Mouse (Mus musculus): ENCODE measurements around the gene Bsn. TPM values are rescaled to one million over a fixed set of nuclear protein-coding genes. Genes with fewer than 3 reads are reported as not detected.

Gene Bsn
- polyA plus RNA-seq, 1 experiment: 0.56 TPM

DNA sequence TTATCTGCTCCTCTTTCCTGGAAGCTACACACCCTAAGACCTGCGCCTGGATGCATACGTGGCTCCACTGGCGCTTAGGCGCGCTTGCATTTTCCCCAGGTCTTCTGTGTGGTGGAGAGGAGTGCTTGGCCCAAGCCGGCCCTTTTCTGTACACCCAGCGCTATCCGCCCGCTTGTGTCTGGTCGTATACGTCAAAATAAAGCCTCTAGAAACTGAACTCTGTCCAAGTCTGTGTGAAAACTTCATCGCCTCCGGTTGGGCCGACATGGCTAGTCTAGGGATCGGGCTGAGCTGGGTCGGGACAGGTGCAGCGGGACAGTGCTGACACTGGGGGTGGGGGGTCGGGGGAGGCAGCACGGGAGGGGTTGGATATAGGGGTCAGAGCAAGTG, 141.6 kb downstream of the Bsn start:
- Histone ChIP-seq H3K36me3 (ENCODE audit: control insufficient read depth, insufficient read depth) (no peaks in the 10 kb centered on the region), H3K4me2 (ENCODE audit: low read depth) (peak overlapping the region; percentile 88), H3ac (ENCODE audit: control insufficient read depth, insufficient read length) (peak overlapping the region; percentile 32), H3K27me3 (ENCODE audit: control insufficient read depth, insufficient read depth, insufficient read length) (no peaks in the 10 kb centered on the region), H3K79me2 (ENCODE audit: control insufficient read depth, insufficient read depth) (peaks cover 7% of the 10 kb centered on the region), H3K4me3 (peak overlapping the region; percentile 77)
- TF ChIP-seq REST (IDR thresholded peaks at IDR 0.05; ENCODE audit: insufficient read depth, insufficient read length) (no peak), TCF12 (IDR thresholded peaks at IDR 0.05; ENCODE audit: insufficient read depth, poor library complexity, severe bottlenecking) (no peak), TCF3 (IDR thresholded peaks at IDR 0.05; ENCODE audit: insufficient read length, low read depth) (no peak), E2F4 (IDR thresholded peaks at IDR 0.05; ENCODE audit: insufficient read depth) (no peak)

DNA sequence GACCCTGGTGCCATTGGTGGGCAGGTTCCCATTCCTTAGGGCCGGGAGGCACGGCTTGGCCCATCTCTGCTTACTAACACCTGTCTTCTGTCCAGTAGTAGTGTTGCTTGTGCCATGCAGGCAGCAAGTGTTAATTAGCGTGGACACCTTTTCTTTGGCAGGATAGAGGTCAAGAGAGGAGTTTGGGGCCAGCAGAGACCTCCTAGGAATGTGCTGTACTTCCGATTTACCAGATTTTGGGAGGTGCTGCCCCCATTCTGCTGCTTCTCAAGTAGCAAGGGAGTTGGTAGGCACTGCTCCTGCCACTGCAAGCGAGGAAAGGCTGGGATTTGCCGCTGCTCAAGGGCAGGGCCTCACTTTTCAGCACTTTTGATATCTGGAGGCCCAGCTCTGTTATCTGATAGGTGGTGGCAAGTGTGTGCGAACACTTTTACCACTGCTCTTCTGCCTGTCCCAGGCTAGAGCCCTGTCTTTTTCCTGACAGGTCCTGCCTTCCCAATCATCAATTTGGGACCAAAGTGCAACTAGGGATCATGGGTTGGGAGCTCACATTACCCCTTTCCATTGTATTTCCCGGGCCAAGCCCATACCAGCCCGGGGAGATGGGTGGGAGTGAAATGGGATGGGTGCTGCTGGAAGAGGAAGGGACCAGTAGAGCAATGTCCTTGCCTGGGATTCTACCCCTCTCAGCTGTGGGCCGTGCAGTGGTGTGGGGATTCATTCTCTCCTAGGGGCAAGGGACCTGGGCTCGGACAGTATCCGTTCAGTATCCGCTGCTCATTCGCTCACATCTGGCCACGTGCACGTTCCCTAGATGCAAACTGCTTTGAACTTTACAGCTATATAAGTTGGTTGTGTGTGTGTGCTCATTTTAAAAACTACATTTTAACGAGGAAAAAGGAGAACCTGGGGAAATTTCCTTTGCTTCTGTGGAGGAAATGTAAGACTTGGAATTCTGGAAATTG, 142.3 kb downstream of the Bsn start:
- Histone ChIP-seq H3K79me2 (ENCODE audit: control insufficient read depth, insufficient read depth) (peaks cover 7% of the 10 kb centered on the region), H3K27me3 (ENCODE audit: control insufficient read depth, insufficient read depth, insufficient read length) (no peaks in the 10 kb centered on the region), H3K4me3 (peak overlapping the region; percentile 77), H3K36me3 (ENCODE audit: control insufficient read depth, insufficient read depth) (no peaks in the 10 kb centered on the region), H3ac (ENCODE audit: control insufficient read depth, insufficient read length) (no peak overlapping the region), H3K4me2 (ENCODE audit: low read depth) (peak overlapping the region; percentile 88)
- TF ChIP-seq SRF (IDR thresholded peaks at IDR 0.05; ENCODE audit: control insufficient read depth, insufficient read length, low read depth): no peak
- no peak for TF ChIP-seq REST (IDR thresholded peaks at IDR 0.05; ENCODE audit: insufficient read depth, insufficient read length)
- no peak for TF ChIP-seq MAX (IDR thresholded peaks at IDR 0.05; ENCODE audit: low read depth)
- no peak for TF ChIP-seq POLR2AphosphoS2 (IDR thresholded peaks at IDR 0.05; ENCODE audit: insufficient read length, low read depth)
- TF ChIP-seq CEBPB (IDR thresholded peaks at IDR 0.05; ENCODE audit: insufficient read depth, poor library complexity, severe bottlenecking): no peak

- no peak overlapping the region for H3K4me3 ChIP-seq
- H3K36me3 ChIP-seq (ENCODE audit: control insufficient read depth, insufficient read depth): no peaks in the 10 kb centered on the region
- no peaks in the 10 kb centered on the region for H3K27me3 ChIP-seq (ENCODE audit: control insufficient read depth, insufficient read depth, insufficient read length)
- H3ac ChIP-seq (ENCODE audit: control insufficient read depth, insufficient read length): no peak overlapping the region
- TF ChIP-seq E2F4 (IDR thresholded peaks at IDR 0.05; ENCODE audit: insufficient read depth) (no peak), SRF (IDR thresholded peaks at IDR 0.05; ENCODE audit: control insufficient read depth, insufficient read length, low read depth) (no peak), POLR2AphosphoS2 (IDR thresholded peaks at IDR 0.05; ENCODE audit: insufficient read length, low read depth) (no peak)
- H3K4me2 ChIP-seq (ENCODE audit: low read depth): no peak overlapping the region
- H3K79me2 ChIP-seq (ENCODE audit: control insufficient read depth, insufficient read depth): peaks cover 7% of the 10 kb centered on the region
These were observed 143.6 kb downstream of the Bsn start for GRCm38 (mm10) chr9:108046582-108046981.

Other genes starting within 250 kb of the Bsn start
- gene Traip, start 240.2 kb downstream of the Bsn start, polyA plus RNA-seq (2012; fragmentation: generic; extraction: Trizol): 4.7 TPM
- gene Uba7, start 214.9 kb downstream of the Bsn start, polyA plus RNA-seq (2012; fragmentation: generic; extraction: Trizol): 1.2 TPM
- gene Gm20661, start 207.3 kb downstream of the Bsn start, polyA plus RNA-seq (2012; fragmentation: generic; extraction: Trizol): not detected
- 1.1 TPM for gene Inka1, start 204.5 kb downstream of the Bsn start, polyA plus RNA-seq (2012; fragmentation: generic; extraction: Trizol)
- not detected for gene Cdhr4, start 197.9 kb downstream of the Bsn start, polyA plus RNA-seq (2012; fragmentation: generic; extraction: Trizol)
- 0.82 TPM for gene Gm20662, start 194.0 kb downstream of the Bsn start, polyA plus RNA-seq (2012; fragmentation: generic; extraction: Trizol)
- gene Ip6k1, start 187.9 kb downstream of the Bsn start, polyA plus RNA-seq (2012; fragmentation: generic; extraction: Trizol): 34.4 TPM
- gene Gmppb, start 141.1 kb downstream of the Bsn start, polyA plus RNA-seq (2012; fragmentation: generic; extraction: Trizol): 32.0 TPM
- 1.8 TPM for gene Amigo3, start 137.2 kb downstream of the Bsn start, polyA plus RNA-seq (2012; fragmentation: generic; extraction: Trizol)
- 0.65 TPM for gene Mst1, start 109.9 kb downstream of the Bsn start, polyA plus RNA-seq (2012; fragmentation: generic; extraction: Trizol)
- gene Rnf123, start 107.0 kb downstream of the Bsn start, polyA plus RNA-seq (2012; fragmentation: generic; extraction: Trizol): 33.4 TPM
- 59.0 TPM for gene Apeh, start 95.8 kb downstream of the Bsn start, polyA plus RNA-seq (2012; fragmentation: generic; extraction: Trizol)
- 195 TPM for gene Dag1, start 73.6 kb upstream of the Bsn start, polyA plus RNA-seq (2012; fragmentation: generic; extraction: Trizol)
- 37.9 TPM for gene Nicn1, start 100.0 kb upstream of the Bsn start, polyA plus RNA-seq (2012; fragmentation: generic; extraction: Trizol)
- 2.1 TPM for gene Amt, start 106.5 kb upstream of the Bsn start, polyA plus RNA-seq (2012; fragmentation: generic; extraction: Trizol)
- 306 TPM for gene Rhoa, start 115.7 kb upstream of the Bsn start, polyA plus RNA-seq (2012; fragmentation: generic; extraction: Trizol)
- 29.8 TPM for gene Tcta, start 115.8 kb upstream of the Bsn start, polyA plus RNA-seq (2012; fragmentation: generic; extraction: Trizol)
- gene Gpx1, start 148.5 kb upstream of the Bsn start, polyA plus RNA-seq (2012; fragmentation: generic; extraction: Trizol): 393 TPM
- 89.4 TPM for gene Usp4, start 157.5 kb upstream of the Bsn start, polyA plus RNA-seq (2012; fragmentation: generic; extraction: Trizol)
- gene 1700102P08Rik, start 202.4 kb upstream of the Bsn start, polyA plus RNA-seq (2012; fragmentation: generic; extraction: Trizol): 0.17 TPM
- gene Ccdc36, start 238.1 kb upstream of the Bsn start, polyA plus RNA-seq (2012; fragmentation: generic; extraction: Trizol): not detected
- not detected for gene BC048562, start 246.1 kb upstream of the Bsn start, polyA plus RNA-seq (2012; fragmentation: generic; extraction: Trizol)